Mouse (Mus musculus) layer of hippocampus, adult 2 months (tissue): ENCODE measurements at regions not wholly inside any gene's neighbourhood (a gene's known extent, or its start where the extent isn't known, plus 50 kb on each side); places are given as distances from the start of the nearest gene placed in this dataset.

Source experiments
- DNase-seq, 2 experiments: peaks; one replicate each; pipeline ENCODE4 v3.0.0; 2022; ENCODE audit warnings: low spot score in 2 of 2
- H3K27ac ChIP-seq: fragments of 200-600 bp; 2 replicates; pipeline ENCODE4 v1.8.1; 2022
- H3K4me3 ChIP-seq: fragments of 200-600 bp; 2 replicates; pipeline ENCODE4 v1.8.1; 2022; ENCODE audit warnings: mild to moderate bottlenecking
- CTCF ChIP-seq: fragments of 200-600 bp; conservative IDR thresholded peaks from 2 replicates; pipeline ENCODE4 v1.8.1; 2022; ENCODE audit warnings: antibody characterized with exemption, mild to moderate bottlenecking, moderate library complexity

DNA sequence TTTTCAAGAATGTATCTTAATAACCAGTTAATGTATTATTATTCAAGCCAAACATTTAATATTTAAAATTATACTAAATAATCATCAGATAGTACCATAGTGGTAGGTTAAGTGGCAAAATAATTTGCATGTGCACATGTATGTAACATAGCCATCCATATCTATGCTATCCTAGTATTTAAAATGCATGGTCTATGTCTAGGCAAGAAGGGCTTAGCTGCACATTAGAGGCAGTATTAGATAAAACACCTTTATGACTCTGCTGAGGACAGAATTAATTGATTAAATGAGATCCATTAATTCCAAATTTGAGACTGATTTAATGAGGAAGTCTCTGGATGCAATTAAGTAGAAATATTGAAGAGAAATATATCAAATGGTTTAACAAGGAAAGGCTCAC lies 586.3 kb downstream of the Basp1 start:
- Histone ChIP-seq H3K4me3 (no peak overlapping the region), H3K27ac (no peak overlapping the region)
- no peak for TF ChIP-seq CTCF
- DNase-seq = no peak

DNA sequence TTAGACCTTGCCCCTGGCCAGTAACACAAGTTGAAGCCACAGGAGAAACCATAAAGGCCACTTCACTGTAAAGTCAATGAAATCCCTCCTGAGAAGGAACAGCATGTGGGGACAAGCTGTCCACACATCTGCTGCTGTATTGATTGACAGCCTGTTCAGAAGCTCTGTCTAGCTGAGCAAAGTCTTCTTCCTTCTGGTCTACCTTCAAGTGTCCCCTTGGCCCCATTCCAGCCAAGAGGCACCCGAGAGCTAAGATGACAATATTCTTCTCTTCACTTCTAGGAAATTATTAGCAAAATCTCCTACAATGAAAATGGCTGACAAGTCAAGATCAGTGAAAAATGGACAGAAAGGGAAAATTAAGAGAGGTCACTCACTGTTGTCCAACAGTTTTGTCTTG lies 616.7 kb downstream of the Basp1 start:
- no peak overlapping the region for H3K4me3 ChIP-seq
- H3K27ac ChIP-seq = no peak overlapping the region
- no peak for TF ChIP-seq CTCF
- peak in 1 of 2 experiments; percentile 10 for DNase-seq

DNA sequence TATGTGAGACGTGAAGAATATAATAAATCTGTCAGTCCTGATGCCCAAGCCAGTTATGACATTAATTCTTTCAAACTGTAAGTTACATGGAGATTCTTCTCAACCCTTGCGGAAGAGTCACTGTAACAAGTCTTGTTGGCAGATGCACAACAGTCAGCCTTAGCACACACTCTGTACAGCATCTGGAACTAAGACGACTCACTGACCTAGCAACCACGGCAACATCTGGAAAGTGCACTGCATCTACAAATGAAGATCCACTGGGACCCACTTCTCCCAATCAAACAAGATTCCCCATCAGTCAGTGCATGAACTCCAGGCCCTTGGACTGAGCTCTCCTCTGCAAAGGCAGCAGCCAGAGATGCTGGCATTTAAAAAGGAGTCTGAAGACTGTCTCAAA lies 620.2 kb downstream of the Basp1 start:
- Histone ChIP-seq H3K4me3 (no peak overlapping the region), H3K27ac (no peak overlapping the region)
- no peak for TF ChIP-seq CTCF
- DNase-seq = no peak

DNA sequence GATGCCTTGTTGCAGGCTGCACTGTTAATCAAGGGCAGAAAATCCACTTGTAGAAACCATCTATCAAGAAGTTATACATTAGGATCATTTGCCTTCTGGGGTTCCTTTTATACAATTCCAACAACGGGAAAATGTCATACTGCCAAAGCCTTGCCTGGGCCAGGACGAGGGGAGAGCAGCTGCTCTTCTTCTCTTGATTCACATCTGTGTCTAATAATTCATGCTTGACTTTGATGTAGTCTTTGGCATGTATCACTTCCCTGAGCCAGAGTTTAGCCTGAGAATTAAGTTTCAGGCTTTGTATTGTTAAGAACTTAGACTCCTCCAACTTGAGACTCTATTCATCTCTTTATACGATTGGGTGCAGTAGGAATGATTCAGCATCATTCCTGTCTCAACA lies 627.2 kb downstream of the Basp1 start:
- no peak for TF ChIP-seq CTCF
- Histone ChIP-seq H3K4me3 (no peak overlapping the region), H3K27ac (no peak overlapping the region)
- no peak for DNase-seq

DNA sequence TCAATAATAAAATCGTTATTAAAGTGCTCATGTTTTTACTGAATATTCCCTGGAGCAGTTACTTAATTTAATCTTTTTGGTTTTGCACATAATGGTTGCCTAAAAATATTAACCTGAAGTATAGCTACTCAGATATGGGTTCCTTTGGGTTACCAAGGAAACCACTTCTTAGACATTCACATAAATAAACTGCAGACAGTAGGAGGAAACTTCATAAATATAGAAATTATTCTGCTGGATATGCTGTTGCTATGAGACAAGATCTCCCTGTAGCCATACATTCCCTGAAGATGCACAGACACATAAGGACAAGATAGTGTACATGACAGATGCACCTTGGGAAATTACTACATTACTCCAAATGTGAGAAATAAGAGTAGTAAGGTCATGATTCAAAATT lies 635.3 kb downstream of the Basp1 start:
- H3K27ac ChIP-seq = no peak overlapping the region
- no peak for TF ChIP-seq CTCF

DNA sequence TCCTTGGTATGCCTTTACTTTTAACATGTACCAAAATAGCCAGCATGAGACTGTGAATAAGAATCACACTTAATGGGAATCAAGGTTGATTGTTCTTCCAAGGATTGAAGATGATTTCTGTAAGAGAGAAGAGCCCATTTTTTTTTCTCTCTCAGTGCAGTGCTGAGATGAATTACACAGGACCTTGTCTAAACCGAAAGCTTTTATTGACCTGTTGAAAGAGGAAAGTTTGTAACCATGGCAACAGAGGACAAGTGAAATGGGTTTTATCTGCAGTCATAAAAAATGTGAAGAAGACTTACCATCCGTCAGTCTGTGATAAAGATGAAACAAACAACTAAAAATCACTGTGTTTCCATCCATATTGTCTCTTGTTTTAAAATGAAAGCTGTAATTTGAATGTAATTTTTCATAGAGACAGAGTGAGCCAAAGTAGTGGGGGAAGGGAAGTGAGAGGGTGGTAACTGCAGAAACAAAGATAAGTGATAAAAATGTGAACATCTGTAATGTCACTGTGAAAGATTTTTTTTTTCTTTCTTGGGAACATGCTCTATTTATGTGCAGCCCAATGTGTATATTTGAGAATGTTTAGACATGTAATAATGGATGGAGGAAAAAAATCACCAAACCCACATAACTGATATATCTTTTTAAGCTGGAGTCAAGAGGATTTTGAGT lies 661.9 kb downstream of the Basp1 start:
- no peak for TF ChIP-seq CTCF
- Histone ChIP-seq H3K4me3 (no peak overlapping the region), H3K27ac (no peak overlapping the region)
- no peak for DNase-seq

More for the DNA sequence above, 635.3 kb downstream of the Basp1 start:
- no peak overlapping the region for H3K4me3 ChIP-seq
- DNase-seq = no peak

DNA sequence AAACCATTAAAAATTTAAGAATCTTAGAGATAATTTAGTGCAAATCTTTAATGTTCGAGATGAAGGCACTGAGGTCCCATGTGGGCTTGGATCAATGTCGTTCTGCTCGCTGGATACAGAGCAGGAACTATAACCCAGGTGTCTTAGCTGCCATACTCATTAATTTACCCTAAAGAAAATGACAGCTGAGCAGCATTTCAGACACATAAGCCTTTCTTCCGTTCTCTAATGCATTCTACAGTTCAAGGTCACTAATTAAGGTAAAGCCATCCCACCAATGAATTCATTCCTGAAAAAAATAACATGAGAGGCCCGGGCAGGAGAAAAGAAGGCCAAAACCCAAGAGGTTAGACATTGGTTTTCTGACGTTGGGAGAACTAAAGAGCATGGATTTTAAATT lies 670.3 kb downstream of the Basp1 start:
- TF ChIP-seq CTCF = no peak
- H3K27ac ChIP-seq = no peak overlapping the region
- DNase-seq = no peak
- no peak overlapping the region for H3K4me3 ChIP-seq

DNA sequence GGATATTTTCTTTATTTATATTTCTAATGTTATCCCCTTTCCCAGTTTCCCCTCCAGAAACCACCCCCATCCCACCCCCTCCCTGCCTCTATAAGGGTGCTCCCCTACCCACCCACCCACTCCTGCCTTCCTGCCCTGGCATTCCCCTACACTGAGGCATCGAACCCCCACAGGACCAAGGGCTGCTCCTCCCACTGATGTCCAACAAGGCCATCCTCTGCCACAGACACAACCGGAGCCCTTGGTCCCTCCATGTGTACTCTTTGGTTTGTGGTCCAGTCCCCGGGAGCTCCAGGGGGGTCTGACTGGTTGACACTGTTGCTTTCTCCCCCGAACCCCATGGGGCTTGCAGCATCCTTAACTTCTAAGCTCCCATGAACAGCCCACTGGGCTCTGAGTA lies 688.4 kb downstream of the Basp1 start:
- no peak for DNase-seq
- no peak for TF ChIP-seq CTCF
- H3K4me3 ChIP-seq = no peak overlapping the region
- H3K27ac ChIP-seq = no peak overlapping the region

DNA sequence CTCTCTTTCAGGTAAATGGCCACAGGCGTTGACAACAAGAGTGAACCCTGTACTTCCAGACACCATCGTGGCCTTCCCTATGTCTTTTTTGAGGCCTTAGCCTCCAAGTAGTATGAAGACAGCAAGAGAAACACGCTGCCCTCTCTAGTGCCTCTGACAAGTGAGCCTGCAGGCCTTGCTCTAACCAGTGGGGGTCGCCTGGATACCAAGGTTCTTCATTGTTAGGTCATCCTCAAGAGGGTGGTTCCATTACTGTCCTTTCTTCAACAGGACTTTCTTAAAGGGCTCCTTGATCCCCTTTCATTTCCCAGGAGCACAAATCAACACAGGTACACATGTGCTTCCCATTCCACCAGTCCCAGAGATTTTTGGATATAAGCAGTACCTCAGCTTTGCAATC lies 688.9 kb downstream of the Basp1 start:
- Histone ChIP-seq H3K4me3 (no peak overlapping the region), H3K27ac (no peak overlapping the region)
- peak; percentile 80 for TF ChIP-seq CTCF
- DNase-seq = peak; percentile 13 to 45

DNA sequence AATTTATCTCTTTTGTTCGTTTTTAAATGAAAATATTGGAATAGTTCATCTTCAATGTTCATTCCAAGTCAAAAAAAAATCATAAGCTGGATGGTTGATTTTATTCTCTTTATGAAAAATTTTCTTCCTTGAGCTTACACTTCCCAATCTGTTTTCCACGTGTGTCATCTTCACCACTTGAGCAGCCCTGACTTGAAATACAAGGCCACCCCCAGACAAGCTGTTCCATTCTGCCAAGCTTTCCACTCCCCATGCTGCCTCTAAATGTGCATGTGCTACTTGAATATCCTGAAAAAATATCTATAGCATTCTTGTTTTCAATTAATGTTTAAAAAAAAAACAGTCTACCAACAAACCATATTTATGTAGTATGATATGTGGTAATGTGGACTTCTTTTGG lies 693.2 kb downstream of the Basp1 start:
- DNase-seq = peak; percentile 44 to 87
- peak overlapping the region; percentile 67; the same call in 1 of the 2 replicates for H3K27ac ChIP-seq
- TF ChIP-seq CTCF = no peak
- H3K4me3 ChIP-seq = no peak overlapping the region

DNA sequence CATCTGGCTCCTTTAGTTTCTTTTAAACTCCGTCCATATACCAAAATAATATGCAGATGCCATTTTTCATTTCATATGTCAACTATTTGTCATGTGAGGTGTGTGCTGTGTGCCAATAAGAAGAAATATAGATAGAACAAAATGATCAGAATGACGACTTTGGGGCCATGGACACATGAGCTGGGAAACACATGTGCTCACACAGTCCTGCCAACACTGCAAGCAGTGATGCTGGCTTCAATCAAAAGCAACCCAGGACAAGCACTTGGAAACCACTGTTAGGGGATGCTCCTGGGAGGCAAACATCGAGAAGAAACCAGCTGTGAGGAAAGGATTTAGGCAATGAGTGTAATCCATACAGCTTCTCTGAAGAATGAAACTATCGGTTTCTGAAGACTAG lies 731.4 kb downstream of the Basp1 start:
- Histone ChIP-seq H3K4me3 (no peak overlapping the region), H3K27ac (no peak overlapping the region)
- DNase-seq = no peak
- TF ChIP-seq CTCF = no peak

DNA sequence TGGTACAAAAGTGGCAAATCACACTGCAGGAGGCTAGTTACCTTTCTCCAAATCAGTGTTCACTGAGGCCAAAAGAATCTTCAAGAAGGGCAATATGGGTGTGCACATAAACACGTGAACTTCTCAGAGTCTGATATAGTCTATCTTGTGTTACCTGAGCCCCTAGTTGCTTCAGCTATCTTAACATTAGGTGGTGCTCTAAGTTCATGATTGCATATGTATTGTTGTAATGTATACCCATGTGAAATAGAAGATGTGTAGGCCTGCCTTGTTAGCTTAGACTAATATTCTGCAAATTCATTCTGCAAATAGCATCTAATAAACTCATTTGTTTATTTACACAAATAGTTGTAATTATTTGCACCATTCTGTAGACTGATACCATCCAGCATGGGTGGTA lies 764.6 kb downstream of the Basp1 start:
- DNase-seq = peak in 1 of 2 experiments; percentile 4
- Histone ChIP-seq H3K4me3 (no peak overlapping the region), H3K27ac (no peak overlapping the region)
- TF ChIP-seq CTCF = peak; percentile 71

DNA sequence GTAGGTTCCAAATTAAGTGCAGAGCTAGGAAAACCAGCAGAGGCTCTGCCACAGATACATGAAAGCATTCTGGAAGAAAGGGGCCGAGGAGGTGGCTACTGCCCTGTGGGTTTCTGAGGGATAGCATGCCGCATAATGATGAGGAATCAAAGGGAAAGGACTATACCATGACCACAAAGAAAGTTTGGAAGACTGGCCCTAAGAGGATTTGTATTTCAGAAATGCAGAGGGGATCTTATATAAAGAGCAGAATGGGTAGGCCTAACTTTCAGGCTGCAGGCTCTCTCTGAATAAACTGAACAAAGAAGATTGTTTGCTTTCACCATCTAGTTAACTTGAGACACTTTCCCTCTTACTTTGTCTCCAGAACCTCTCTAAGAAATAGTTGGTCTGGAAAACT lies 777.9 kb downstream of the Basp1 start:
- no peak for DNase-seq
- no peak for TF ChIP-seq CTCF
- Histone ChIP-seq H3K27ac (no peak overlapping the region), H3K4me3 (no peak overlapping the region)

DNA sequence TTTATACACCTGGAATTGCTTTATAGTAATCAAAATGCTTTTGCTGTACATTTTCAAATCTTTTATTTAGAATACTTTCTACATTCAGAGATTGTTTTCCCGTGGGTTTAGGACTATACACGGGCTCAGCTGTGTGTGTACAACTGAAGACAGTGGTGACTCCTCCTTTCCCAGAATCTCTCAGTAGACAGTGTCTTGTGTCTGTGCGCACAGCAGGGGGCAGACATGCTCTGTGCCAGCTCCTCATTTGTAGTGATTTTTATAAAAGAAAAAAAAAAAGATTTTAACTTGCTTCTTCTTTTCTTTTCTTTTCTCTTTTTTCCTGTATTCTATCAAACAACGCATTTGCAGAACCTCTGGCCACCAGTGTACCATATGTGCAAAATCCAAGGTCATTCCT lies 817.3 kb downstream of the Basp1 start:
- no peak overlapping the region for H3K4me3 ChIP-seq
- peak; percentile 57 to 64 for DNase-seq
- no peak overlapping the region for H3K27ac ChIP-seq
- peak; percentile 89 for TF ChIP-seq CTCF
